ENCODE assay signal across 8 mouse cellular contexts in the genomic region with DNA sequence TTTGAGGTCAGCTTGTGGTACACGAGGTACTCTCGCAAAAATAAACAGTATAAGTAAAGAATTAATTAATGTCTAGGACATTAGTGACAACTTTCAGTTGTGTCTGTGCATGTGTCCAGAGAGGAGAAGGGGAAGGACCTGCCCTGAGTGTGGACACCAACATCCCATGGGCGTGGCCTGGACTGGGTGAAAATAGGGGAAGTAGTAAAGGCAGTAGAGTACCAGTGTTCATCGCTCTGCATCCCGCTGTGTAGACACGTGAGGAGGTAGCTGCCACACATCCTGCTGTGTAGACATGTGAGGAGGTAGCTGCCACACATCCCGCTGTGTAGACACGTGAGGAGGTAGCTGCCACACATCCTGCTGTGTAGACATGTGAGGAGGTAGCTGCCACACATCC. TPM values are rescaled to one million over a fixed set of nuclear protein-coding genes. Genes with fewer than 3 reads are reported as not detected.
DNase-seq lines count a peak whose midpoint lies in the region; ATAC-seq and TF ChIP-seq lines count a peak whose summit lies in the region.
"Not testable (repeated sequence)": the region's sequence is repeated elsewhere in the genome, so short reads cannot be mapped to it uniquely, and the experiment has no call there.
"Had no signal": no experiment of that assay in that cellular context is flagged by ENCODE, and none has a peak within 500 bp of the region (broad histone marks: within the 10 kb centered on the region; RNA-seq: fewer than 3 reads in every experiment).

No protein-coding gene starts in this region.

- 0 out of 2 replicates have a peak, but pooled peaks have one; percentile 35 for ATAC-seq in erythroid progenitor cell, adult 5-6 weeks (replicated peaks; ENCODE audit: low FRiP score, poor library complexity, severe bottlenecking)
- ATAC-seq in lung, postnatal 0 days, result not testable (repeated sequence)

- H3K36me3 ChIP-seq in MEL (ENCODE audit: control insufficient read depth in 1 of 2, insufficient read depth in 2 of 2, low read length in 2 of 2), result peaks cover 0 to 19% of the 10 kb centered on the region in 2 experiments; a peak in 2 of 4 replicates
- H3K36me3 ChIP-seq in lung, postnatal 0 days (ENCODE audit: insufficient read depth, low read length), result not testable (repeated sequence)

- not testable (repeated sequence) for H3K27ac ChIP-seq in MEL (ENCODE audit: control insufficient read depth, low read depth, low read length); lung, postnatal 0 days (ENCODE audit: low read length)

- not testable (repeated sequence) for H3K79me2 ChIP-seq in MEL (ENCODE audit: control insufficient read depth, insufficient read depth, low read length, poor library complexity)

- not testable (repeated sequence) for TF ChIP-seq POLR2A in MEL (IDR thresholded peaks at IDR 0.05; ENCODE audit: control insufficient read depth in 1 of 2, insufficient read depth in 1 of 2, low read depth in 1 of 2, low read length in 2 of 2, poor library complexity in 1 of 2)

- not testable (repeated sequence) for TF ChIP-seq RAD21 in MEL (IDR thresholded peaks at IDR 0.05; ENCODE audit: low read depth, low read length)

- not testable (repeated sequence) for H3K9ac ChIP-seq in MEL (ENCODE audit: control insufficient read depth, low read depth, low read length, poor library complexity, severe bottlenecking); lung, postnatal 0 days (replicated peaks; ENCODE audit: low read depth)

- H3K27me3 ChIP-seq in MEL (ENCODE audit: control insufficient read depth in 1 of 2, insufficient read depth in 2 of 2, low read length in 2 of 2); lung, postnatal 0 days (replicated peaks; ENCODE audit: insufficient read depth, low read length): not testable (repeated sequence)

- not testable (repeated sequence) for TF ChIP-seq CTCF in MEL (IDR thresholded peaks at IDR 0.05 in 2 of 3, conservative IDR thresholded peaks at IDR 0.05 in 1 of 3; ENCODE audit: control insufficient read depth in 1 of 3, insufficient read depth in 1 of 3, low read depth in 2 of 3, low read length in 3 of 3, poor library complexity in 1 of 3, severe bottlenecking in 1 of 3); lung, postnatal 0 days (IDR thresholded peaks at IDR 0.05)

- peak; percentile 53 for DNase-seq in 416B (ENCODE audit: low read depth)
- DNase-seq in MEL (ENCODE audit: low read depth, low spot score), result peak; percentile 82
- DNase-seq in liver, result peak; percentile 26
- DNase-seq in lung, postnatal 0 days (ENCODE audit: low spot score), result peak; percentile 21
- peak; percentile 39 to 58 for DNase-seq in lung, postnatal 4 days
- DNase-seq in monocyte, adult 2 months (ENCODE audit: low read depth in 1 of 2, low spot score in 2 of 2), result peak; percentile 53 to 54

- H3K4me2 ChIP-seq in lung, postnatal 0 days (replicated peaks; ENCODE audit: low read depth, low read length), result not testable (repeated sequence)

- H3K9me3 ChIP-seq in MEL (replicated peaks; ENCODE audit: insufficient read depth, low read length); lung, postnatal 0 days (ENCODE audit: low read length): not testable (repeated sequence)

- TF ChIP-seq EP300 in MEL (IDR thresholded peaks at IDR 0.05; ENCODE audit: low read depth in 1 of 2, low read length in 2 of 2); lung, postnatal 0 days (IDR thresholded peaks at IDR 0.05): not testable (repeated sequence)

- not testable (repeated sequence) for H3K4me3 ChIP-seq in MEL (ENCODE audit: control insufficient read depth in 1 of 2, insufficient read depth in 1 of 2, low read depth in 2 of 2, low read length in 2 of 2); lung, postnatal 0 days (ENCODE audit: low read depth, low read length)

- WGBS in lung, postnatal 0 days, result 82% methylated on average over 8 of the region's 8 CpGs

- peaks cover 6 to 14% of the 10 kb centered on the region in 2 experiments for H3K4me1 ChIP-seq in MEL (ENCODE audit: control insufficient read depth in 1 of 2, insufficient read depth in 2 of 2, low read length in 2 of 2)
- H3K4me1 ChIP-seq in lung, postnatal 0 days (ENCODE audit: insufficient read depth, low read depth, low read length), result not testable (repeated sequence)

TF ChIP-seq in MEL, 35 proteins besides CTCF, POLR2A, EP300 and RAD21:
- TF ChIP-seq USF1 (IDR thresholded peaks at IDR 0.05; ENCODE audit: low read depth, low read length), result peak; percentile 33; the same call in 1 of the 2 replicates
- TF ChIP-seq MAX (IDR thresholded peaks at IDR 0.05; ENCODE audit: low read length), result peak; percentile 28; the same call in 1 of the 2 replicates
- peak; percentile 77; the same call in 1 of the 2 replicates for TF ChIP-seq BHLHE40 (IDR thresholded peaks at IDR 0.05; ENCODE audit: borderline replicate concordance, low read depth, low read length)
- 0 out of 2 replicates have a peak, but pooled peaks have one; percentile 30 for TF ChIP-seq MYC (IDR thresholded peaks at IDR 0.05; ENCODE audit: low read depth, low read length)

RNA-seq across cellular contexts. Expression of gene Borcs5, which starts 34.4 kb away (rescaled TPM):
- total RNA-seq in MEL (2012; rRNA removed), result 7.7 and 8.7 TPM in 2 replicates
- polyA plus RNA-seq in MEL (2012; ENCODE audit: insufficient read depth in 1 of 2, insufficient read length in 2 of 2, low read depth in 1 of 2, low replicate concordance in 2 of 2, missing spikeins in 1 of 2), result 10 to 100 TPM in 1 of 2 experiments, not detected in 1; 13.0 TPM
- total RNA-seq in erythroid progenitor cell, adult 5-6 weeks (2015; ENCODE audit: low replicate concordance), result 3.8 and 5.0 TPM in 2 replicates
- total RNA-seq in erythroid progenitor cell, adult 5-6 weeks (2017; ENCODE audit: low replicate concordance), result 0.45 and 6.4 TPM in 2 replicates
- polyA plus RNA-seq in lung, postnatal 0 days (2015; fragmentation: Nextera tagmentation; extraction: Ambion mirVana), result 14.6 and 18.4 TPM in 2 replicates

RNA-seq across cellular contexts. Expression of gene Mansc1, which starts 41.4 kb away (rescaled TPM):
- total RNA-seq in MEL (2012; rRNA removed), result not detected in 2 replicates
- polyA plus RNA-seq in MEL (2012; ENCODE audit: insufficient read depth in 1 of 2, insufficient read length in 2 of 2, low read depth in 1 of 2, low replicate concordance in 2 of 2, missing spikeins in 1 of 2), result not detected
- total RNA-seq in erythroid progenitor cell, adult 5-6 weeks (2015; ENCODE audit: low replicate concordance), result not detected in 2 replicates
- total RNA-seq in erythroid progenitor cell, adult 5-6 weeks (2017; ENCODE audit: low replicate concordance), result not detected in 2 replicates
- 9.9 and 10.1 TPM in 2 replicates for polyA plus RNA-seq in lung, postnatal 0 days (2015; fragmentation: Nextera tagmentation; extraction: Ambion mirVana)
- polyA plus RNA-seq: Patski had no signal

Comparison
In these comparisons a context has a peak if more than half of its experiments do, and no peak if none do; other contexts are left out.
1. DNase-seq: peak in every context shown above with its lines; median percentile 82 in MEL; 54 in monocyte, adult 2 months; 53 in 416B; 48 in lung, postnatal 4 days; 26 in liver; 21 in lung, postnatal 0 days.